Mouse (Mus musculus) kidney, adult 2 months (tissue): ENCODE results near the gene Tsc1. TPM values are rescaled to one million over a fixed set of nuclear protein-coding genes. Genes with fewer than 3 reads are reported as not detected.

ENCODE experiments used
- DNase-seq: peaks from one replicate; pipeline ENCODE4 v3.0.0; 2021
- H3K27ac ChIP-seq: fragments of 200-500 bp; 2 replicates; pipeline ENCODE4 v1.5.1; 2012; ENCODE audit warnings: low read depth, low read length, control low read depth, inconsistent platforms; ENCODE audit not compliant: insufficient read depth
- H3K27me3 ChIP-seq: fragments of 200-500 bp; replicated peaks from 2 replicates; pipeline ENCODE4 v1.6.1; 2012; ENCODE audit warnings: mild to moderate bottlenecking, moderate library complexity, low read length, inconsistent platforms; ENCODE audit not compliant: control insufficient read depth, insufficient read depth
- H3K36me3 ChIP-seq: fragments of 200-500 bp; 2 replicates; pipeline ENCODE4 v1.6.1; 2012; ENCODE audit warnings: mild to moderate bottlenecking, moderate library complexity, low read length, inconsistent platforms; ENCODE audit not compliant: control insufficient read depth, insufficient read depth
- H3K4me1 ChIP-seq: fragments of 200-500 bp; 2 replicates; pipeline ENCODE4 v1.6.1; 2011; ENCODE audit warnings: low read length; ENCODE audit not compliant: control insufficient read depth, insufficient read depth
- H3K4me3 ChIP-seq: fragments of 200-500 bp; 2 replicates; pipeline ENCODE4 v1.5.1; 2011; ENCODE audit warnings: mild to moderate bottlenecking, low read depth, low read length, control low read depth; ENCODE audit not compliant: insufficient read depth
- CTCF ChIP-seq: fragments of 200-500 bp; conservative IDR thresholded peaks from 2 replicates; pipeline ENCODE4 v1.5.1; 2011; ENCODE audit warnings: low read depth, mild to moderate bottlenecking, control low read depth, low read length, moderate library complexity, mixed read lengths; ENCODE audit not compliant: insufficient read depth, insufficient read length
- POLR2A ChIP-seq: fragments of 200-500 bp; IDR thresholded peaks from one replicate; pipeline ENCODE4 v1.6.1; 2011; ENCODE audit warnings: low read depth, low read length, control low read depth
- WGBS: fragments of 180-500 bp; shearing (Covaris S2); methylation state at CpG from one replicate; pipeline ENCODE4 v1.1.7; 2018; 5-methylcytosine and 5-hydroxymethylcytosine counted together
- polyA plus RNA-seq: library from polyadenylated mRNA; depleted of rRNA; stranded (reverse); fragments of >200 nt; gene quantifications from 2 replicates; pipeline ENCODE4 v1.2.3, GENCODE M21; 2012

Gene Tsc1
- polyA plus RNA-seq, 1 experiment = 17.5 TPM

DNA sequence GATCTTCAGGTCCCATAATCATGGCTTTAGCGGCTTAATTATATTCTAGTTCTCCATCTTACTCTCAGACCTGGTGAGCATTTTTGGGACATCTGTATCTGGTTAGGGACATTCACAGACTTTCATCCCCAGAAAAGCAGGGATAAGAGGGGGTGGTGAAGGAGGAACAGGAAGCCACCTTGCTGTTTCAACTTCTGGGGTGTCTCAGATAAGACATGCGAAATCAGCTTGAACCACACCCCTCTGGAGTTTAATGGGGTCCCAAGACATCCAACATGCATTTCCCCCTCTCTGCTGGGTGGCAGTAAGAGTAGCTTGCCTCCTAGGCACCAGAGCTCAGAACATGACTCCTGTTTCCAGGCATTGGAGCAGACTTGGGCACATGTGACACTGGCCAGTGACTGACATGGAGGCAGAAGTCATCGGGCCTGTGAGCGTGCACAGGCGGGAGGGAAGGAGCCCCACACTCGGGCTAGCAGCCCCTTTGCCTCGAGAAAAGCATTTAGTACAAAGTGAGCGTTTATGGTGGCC is 65.1 kb downstream of the Tsc1 start:
- no peak for DNase-seq
- TF ChIP-seq CTCF = no peak
- no peak for TF ChIP-seq POLR2A
- no peak overlapping the region for H3K27ac ChIP-seq
- no peaks in the 10 kb centered on the region for H3K4me1 ChIP-seq
- H3K36me3 ChIP-seq = no peaks in the 10 kb centered on the region
- H3K4me3 ChIP-seq = no peak overlapping the region
- WGBS = 50% methylated on average over 8 of the region's 8 CpGs
- H3K27me3 ChIP-seq = no peaks in the 10 kb centered on the region

GRCm38 (mm10) chr2:28706787-28707186 is 65.8 kb downstream of the Tsc1 start:
- no peaks in the 10 kb centered on the region for H3K27me3 ChIP-seq
- H3K4me3 ChIP-seq = no peak overlapping the region
- no peaks in the 10 kb centered on the region for H3K4me1 ChIP-seq
- no peak for DNase-seq
- 35% methylated on average over 6 of the region's 6 CpGs for WGBS
- no peak overlapping the region for H3K27ac ChIP-seq
- H3K36me3 ChIP-seq = no peaks in the 10 kb centered on the region
- no peak for TF ChIP-seq POLR2A
- TF ChIP-seq CTCF = no peak

DNA sequence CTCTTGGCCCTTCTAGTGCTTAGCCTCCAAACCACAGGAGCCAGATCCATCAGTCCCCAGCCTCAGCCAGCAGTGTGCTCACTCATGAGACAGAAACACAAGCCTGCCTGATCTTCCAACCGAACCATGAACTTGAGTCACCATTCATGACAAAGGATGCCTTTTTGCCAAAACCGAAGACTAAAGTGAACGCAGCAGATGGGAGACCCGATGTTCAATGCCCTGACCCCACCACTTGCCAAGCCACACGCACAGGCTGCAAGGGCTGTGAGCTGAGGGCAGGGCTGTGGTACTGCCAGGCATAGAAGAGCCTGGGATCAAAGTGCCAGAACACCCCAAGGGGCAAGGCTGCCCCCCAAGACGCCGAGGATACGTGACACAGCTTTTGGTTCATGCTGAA is 72.0 kb downstream of the Tsc1 start:
- H3K27me3 ChIP-seq = no peaks in the 10 kb centered on the region
- H3K27ac ChIP-seq = no peak overlapping the region
- no peak for DNase-seq
- no peaks in the 10 kb centered on the region for H3K36me3 ChIP-seq
- no peak overlapping the region for H3K4me3 ChIP-seq
- 80% methylated on average over 8 of the region's 8 CpGs for WGBS
- TF ChIP-seq CTCF = no peak
- no peak for TF ChIP-seq POLR2A
- no peaks in the 10 kb centered on the region for H3K4me1 ChIP-seq

GRCm38 (mm10) chr2:28722419-28722818 is 81.4 kb downstream of the Tsc1 start:
- H3K4me1 ChIP-seq = no peaks in the 10 kb centered on the region
- TF ChIP-seq CTCF = no peak
- no peak for TF ChIP-seq POLR2A
- H3K27me3 ChIP-seq = no peaks in the 10 kb centered on the region
- DNase-seq = no peak
- H3K27ac ChIP-seq = no peak overlapping the region
- no peak overlapping the region for H3K4me3 ChIP-seq
- WGBS = 89% methylated on average over 8 of the region's 8 CpGs
- H3K36me3 ChIP-seq = no peaks in the 10 kb centered on the region

DNA sequence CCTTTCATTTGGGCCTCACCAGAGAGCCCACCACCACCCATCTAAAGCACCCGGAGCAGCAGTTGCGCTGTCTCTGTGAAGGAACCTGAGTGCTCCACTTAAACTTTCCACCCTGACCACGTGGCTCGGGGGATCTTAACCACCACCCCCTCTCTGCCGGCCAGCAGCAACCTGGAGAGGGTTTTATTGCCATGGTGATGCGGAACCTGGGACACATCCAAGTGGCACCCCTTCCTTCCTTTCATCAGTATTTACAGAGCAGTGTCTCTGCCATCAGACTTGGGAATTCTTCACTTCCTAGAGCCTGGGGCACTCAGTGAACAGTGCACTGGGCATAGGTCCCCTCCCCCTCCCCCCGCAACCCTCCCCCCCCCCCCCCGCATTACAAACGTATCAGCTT is 82.9 kb downstream of the Tsc1 start:
- 35% methylated on average over 9 of the region's 9 CpGs for WGBS
- no peaks in the 10 kb centered on the region for H3K27me3 ChIP-seq
- H3K36me3 ChIP-seq = no peaks in the 10 kb centered on the region
- no peak overlapping the region for H3K4me3 ChIP-seq
- H3K4me1 ChIP-seq = no peaks in the 10 kb centered on the region
- no peak for DNase-seq
- no peak overlapping the region for H3K27ac ChIP-seq
- TF ChIP-seq POLR2A (no peak), CTCF (no peak)

DNA sequence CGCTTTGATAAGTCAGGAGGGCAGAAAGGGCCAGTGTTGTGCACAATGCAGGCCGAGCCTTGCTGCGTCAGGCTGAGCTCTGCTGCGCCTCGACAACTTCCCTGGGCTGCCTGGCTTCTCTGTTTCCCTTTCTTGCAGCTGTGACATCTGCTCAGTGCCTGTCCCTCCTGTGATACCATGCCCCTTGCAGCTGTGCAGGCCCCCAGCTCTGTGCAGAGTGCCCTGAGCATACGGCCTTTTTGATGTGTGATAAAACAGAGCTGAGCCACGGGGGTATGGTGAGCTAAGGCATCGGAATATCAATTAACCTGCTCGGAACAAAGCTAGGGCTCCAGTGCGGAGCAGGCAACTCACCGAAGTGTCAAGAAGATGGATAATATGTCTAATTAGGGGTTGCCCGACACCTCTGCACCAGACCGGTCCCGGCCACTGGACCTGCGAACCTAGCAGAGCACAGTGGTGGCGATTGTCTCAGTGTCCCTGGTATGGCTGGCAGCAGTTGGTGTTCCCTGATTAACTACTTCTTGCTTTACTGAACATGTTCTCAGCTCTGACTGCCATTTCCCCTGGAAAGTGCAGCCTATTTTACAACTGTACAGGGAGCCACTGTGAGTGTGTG is 86.9 kb downstream of the Tsc1 start:
- WGBS = 49% methylated on average over 16 of the region's 16 CpGs
- Histone ChIP-seq H3K4me1 (no peaks in the 10 kb centered on the region), H3K36me3 (no peaks in the 10 kb centered on the region), H3K27me3 (no peaks in the 10 kb centered on the region), H3K4me3 (no peak overlapping the region), H3K27ac (no peak overlapping the region)
- no peak for DNase-seq
- TF ChIP-seq CTCF (no peak), POLR2A (no peak)

- TF ChIP-seq POLR2A = no peak
- no peak for TF ChIP-seq CTCF
- Histone ChIP-seq H3K4me1 (no peaks in the 10 kb centered on the region), H3K36me3 (no peaks in the 10 kb centered on the region), H3K27me3 (no peaks in the 10 kb centered on the region), H3K27ac (no peak overlapping the region), H3K4me3 (no peak overlapping the region)
- no peak for DNase-seq
Measured at GRCm38 (mm10) chr2:28730676-28731075, 89.6 kb downstream of the Tsc1 start.

- DNase-seq = no peak
Measured at GRCm38 (mm10) chr2:28737112-28737511, 96.1 kb downstream of the Tsc1 start.

More at GRCm38 (mm10) chr2:28737112-28737511, 96.1 kb downstream of the Tsc1 start:
- no peaks in the 10 kb centered on the region for H3K27me3 ChIP-seq
- no peaks in the 10 kb centered on the region for H3K36me3 ChIP-seq
- H3K4me1 ChIP-seq = no peaks in the 10 kb centered on the region
- WGBS = 77% methylated on average over 5 of the region's 5 CpGs
- H3K4me3 ChIP-seq = no peak overlapping the region
- TF ChIP-seq CTCF (no peak), POLR2A (no peak)
- H3K27ac ChIP-seq = no peak overlapping the region
